Mouse (Mus musculus) brain, embryonic 14.5 days (tissue): ENCODE measurements around the gene Wfdc1. TPM values are rescaled to one million over a fixed set of nuclear protein-coding genes. Genes with fewer than 3 reads are reported as not detected.
A peak's percentile ranks its signal among the peaks of the same experiment; 100 is the strongest.

ENCODE experiments used
- DNase-seq: peaks from one replicate; pipeline ENCODE4 v3.0.0-alpha.2; 2011; ENCODE audit warnings: low read depth
- CTCF ChIP-seq: fragments of 200-500 bp; IDR thresholded peaks from 2 replicates; pipeline ENCODE4 v1.5.1; 2012; ENCODE audit warnings: inconsistent platforms, mild to moderate bottlenecking, moderate library complexity, borderline replicate concordance; ENCODE audit not compliant: insufficient read depth, insufficient read length; ENCODE audit errors: extremely low read depth
- POLR2A ChIP-seq: fragments of 200-500 bp; IDR thresholded peaks from 2 replicates; pipeline ENCODE4 v1.6.1; 2012; ENCODE audit warnings: mild to moderate bottlenecking, inconsistent platforms, borderline replicate concordance; ENCODE audit not compliant: poor library complexity, insufficient read depth, insufficient read length, severe bottlenecking; ENCODE audit errors: extremely low read depth
- polyA plus RNA-seq: library from polyadenylated mRNA; depleted of rRNA; stranded (reverse); fragments of >200 nt; gene quantifications from 2 replicates; pipeline ENCODE4 v1.2.3, GENCODE M21; 2012

Gene Wfdc1
- polyA plus RNA-seq, 1 experiment = 3.1 TPM

GRCm38 (mm10) chr8:119641058-119641457 lies 25.1 kb upstream of the Wfdc1 start:
- TF ChIP-seq CTCF (no peak), POLR2A (no peak)

GRCm38 (mm10) chr8:119642960-119643359 lies 23.2 kb upstream of the Wfdc1 start:
- TF ChIP-seq CTCF = no peak
- no peak for TF ChIP-seq POLR2A

More at GRCm38 (mm10) chr8:119641058-119641457, 25.1 kb upstream of the Wfdc1 start:
- no peak for DNase-seq

GRCm38 (mm10) chr8:119644429-119644960 lies 21.7 kb upstream of the Wfdc1 start:
- no peak for TF ChIP-seq CTCF
- no peak for TF ChIP-seq POLR2A
- peak; percentile 66 for DNase-seq

More at GRCm38 (mm10) chr8:119642960-119643359, 23.2 kb upstream of the Wfdc1 start:
- no peak for DNase-seq

GRCm38 (mm10) chr8:119644981-119645597 lies 21.1 kb upstream of the Wfdc1 start:
- peak; percentile 81 for DNase-seq
- TF ChIP-seq CTCF = no peak

GRCm38 (mm10) chr8:119646197-119646596 lies 20.0 kb upstream of the Wfdc1 start:
- no peak for TF ChIP-seq POLR2A
- TF ChIP-seq CTCF = peak; percentile 13; the same call in 1 of the 2 replicates
- DNase-seq = no peak

GRCm38 (mm10) chr8:119646846-119647245 lies 19.3 kb upstream of the Wfdc1 start:
- TF ChIP-seq POLR2A = no peak
- no peak for DNase-seq

GRCm38 (mm10) chr8:119651324-119651723 lies 14.8 kb upstream of the Wfdc1 start:
- TF ChIP-seq POLR2A (no peak), CTCF (no peak)
- DNase-seq = no peak

- no peak for DNase-seq
- TF ChIP-seq POLR2A (no peak), CTCF (peak; percentile 24; the same call in 1 of the 2 replicates)
These were observed 9.3 kb upstream of the Wfdc1 start for GRCm38 (mm10) chr8:119656709-119657464.

GRCm38 (mm10) chr8:119661081-119661480 lies 5.1 kb upstream of the Wfdc1 start:
- peak; percentile 49 for DNase-seq
- TF ChIP-seq CTCF = no peak
- TF ChIP-seq POLR2A = no peak

GRCm38 (mm10) chr8:119661892-119662291 lies 4.3 kb upstream of the Wfdc1 start:
- TF ChIP-seq CTCF (no peak), POLR2A (no peak)

GRCm38 (mm10) chr8:119663440-119663839 lies 2.7 kb upstream of the Wfdc1 start:
- DNase-seq = no peak
- TF ChIP-seq POLR2A (no peak), CTCF (no peak)

More at GRCm38 (mm10) chr8:119661892-119662291, 4.3 kb upstream of the Wfdc1 start:
- DNase-seq = no peak
